Mouse (Mus musculus) lung, embryonic 15.5 days (tissue): ENCODE results near the gene Ctdspl. TPM values are rescaled to one million over a fixed set of nuclear protein-coding genes. Genes with fewer than 3 reads are reported as not detected.

Experiments used
- ATAC-seq: fragments of 200-750 bp; cut with Nextera tagmentation; 2 replicates; pipeline ENCODE4 v1.8.0; 2017; ENCODE audit warnings: moderate number of reproducible peaks, borderline replicate concordance; ENCODE audit not compliant: low FRiP score, low TSS enrichment; ENCODE audit errors: extremely low read depth
- H3K27ac ChIP-seq: fragments of 300-500 bp; sonication (generic); 2 replicates; pipeline ENCODE4 v1.5.1; 2015; ENCODE audit warnings: moderate library complexity, mild to moderate bottlenecking, inconsistent platforms
- H3K27me3 ChIP-seq: fragments of 300-500 bp; sonication (generic); 2 replicates; pipeline ENCODE4 v1.6.1; 2015; ENCODE audit warnings: inconsistent platforms
- H3K36me3 ChIP-seq: fragments of 300-500 bp; sonication (generic); 2 replicates; pipeline ENCODE4 v1.6.1; 2015; ENCODE audit warnings: inconsistent platforms
- H3K4me1 ChIP-seq: fragments of 300-500 bp; sonication (generic); 2 replicates; pipeline ENCODE4 v1.6.1; 2015; ENCODE audit warnings: inconsistent platforms
- H3K4me2 ChIP-seq: fragments of 300-500 bp; sonication (generic); 2 replicates; pipeline ENCODE4 v1.6.1; 2015; ENCODE audit warnings: inconsistent platforms, mild to moderate bottlenecking, moderate library complexity
- H3K4me3 ChIP-seq: fragments of 300-500 bp; sonication (generic); 2 replicates; pipeline ENCODE4 v1.5.1; 2015; ENCODE audit warnings: mild to moderate bottlenecking, inconsistent platforms
- H3K9ac ChIP-seq: fragments of 300-500 bp; sonication (generic); 2 replicates; pipeline ENCODE4 v1.6.1; 2015; ENCODE audit warnings: inconsistent platforms
- H3K9me3 ChIP-seq: fragments of 300-500 bp; sonication (generic); 2 replicates; pipeline ENCODE4 v1.6.1; 2016; ENCODE audit warnings: inconsistent platforms
- WGBS: fragments of 180-500 bp; shearing (Covaris S2); methylation state at CpG from one replicate; pipeline ENCODE4 v1.1.7; 2015; 5-methylcytosine and 5-hydroxymethylcytosine counted together
- polyA plus RNA-seq: library from polyadenylated mRNA; unstranded; fragments of >200 nt; fragmentation: Nextera tagmentation; extraction: Ambion mirVana; gene quantifications from 2 replicates; pipeline ENCODE4 v1.2.1, GENCODE M21; 2015

The Ctdspl gene
- polyA plus RNA-seq, 1 experiment from 2014 or later = 22.2 TPM

GRCm38 (mm10) chr9:118995539-118995938 lies 69.3 kb downstream of the Ctdspl start:
- peak; percentile 40; the same call in 1 of the 2 replicates for ATAC-seq
- Histone ChIP-seq H3K4me3 (no peak overlapping the region), H3K27me3 (no peaks in the 10 kb centered on the region), H3K36me3 (0 out of 2 replicates have a peak, but pooled peaks cover 3% of the 10 kb centered on the region), H3K4me1 (peaks cover 47% of the 10 kb centered on the region), H3K9ac (no peak overlapping the region), H3K27ac (peak overlapping the region; percentile 5), H3K4me2 (no peak overlapping the region), H3K9me3 (no peaks in the 10 kb centered on the region)
- WGBS = 74% methylated on average over 6 of the region's 6 CpGs

- Histone ChIP-seq H3K9ac (no peak overlapping the region), H3K4me1 (peaks cover 47% of the 10 kb centered on the region), H3K27ac (no peak overlapping the region), H3K4me2 (no peak overlapping the region), H3K36me3 (0 out of 2 replicates have a peak, but pooled peaks cover 3% of the 10 kb centered on the region), H3K27me3 (no peaks in the 10 kb centered on the region), H3K4me3 (no peak overlapping the region), H3K9me3 (no peaks in the 10 kb centered on the region)
- no peak for ATAC-seq
- 93% methylated on average over 6 of the region's 6 CpGs for WGBS
Measured at GRCm38 (mm10) chr9:118997241-118997640, 71.0 kb downstream of the Ctdspl start.

- Histone ChIP-seq H3K4me1 (peaks cover 55% of the 10 kb centered on the region), H3K9me3 (no peaks in the 10 kb centered on the region), H3K9ac (no peak overlapping the region), H3K36me3 (no peaks in the 10 kb centered on the region), H3K27ac (no peak overlapping the region; the same call in 1 of the 2 replicates), H3K4me2 (no peak overlapping the region), H3K27me3 (no peaks in the 10 kb centered on the region), H3K4me3 (no peak overlapping the region)
- no peak for ATAC-seq
- 31% methylated on average over 6 of the region's 6 CpGs for WGBS
Measured at GRCm38 (mm10) chr9:119000196-119000595, 73.9 kb downstream of the Ctdspl start.

GRCm38 (mm10) chr9:119002267-119002666 lies 76.0 kb downstream of the Ctdspl start:
- 7% methylated on average over 17 of the region's 17 CpGs for WGBS
- Histone ChIP-seq H3K27ac (peak overlapping the region; percentile 86), H3K4me2 (peak overlapping the region; percentile 34), H3K4me1 (peaks cover 66% of the 10 kb centered on the region), H3K9me3 (no peaks in the 10 kb centered on the region), H3K9ac (no peak overlapping the region; the same call in 1 of the 2 replicates), H3K4me3 (no peak overlapping the region), H3K36me3 (no peaks in the 10 kb centered on the region), H3K27me3 (no peaks in the 10 kb centered on the region)
- peak; percentile 78 for ATAC-seq

GRCm38 (mm10) chr9:119003990-119004702 lies 77.9 kb downstream of the Ctdspl start:
- no peaks in the 10 kb centered on the region for H3K9me3 ChIP-seq
- 75% methylated on average over 23 of the region's 23 CpGs for WGBS
- H3K4me2 ChIP-seq = no peak overlapping the region
- no peak overlapping the region for H3K27ac ChIP-seq
- H3K27me3 ChIP-seq = no peaks in the 10 kb centered on the region
- no peak overlapping the region for H3K9ac ChIP-seq
- ATAC-seq = no peak
- no peaks in the 10 kb centered on the region for H3K36me3 ChIP-seq
- peaks cover 83% of the 10 kb centered on the region for H3K4me1 ChIP-seq
- H3K4me3 ChIP-seq = no peak overlapping the region

GRCm38 (mm10) chr9:119004703-119005076 lies 78.4 kb downstream of the Ctdspl start:
- Histone ChIP-seq H3K9me3 (no peaks in the 10 kb centered on the region), H3K4me3 (no peak overlapping the region), H3K27ac (no peak overlapping the region), H3K27me3 (no peaks in the 10 kb centered on the region), H3K9ac (no peak overlapping the region), H3K4me2 (no peak overlapping the region), H3K4me1 (peaks cover 86% of the 10 kb centered on the region), H3K36me3 (no peaks in the 10 kb centered on the region)
- WGBS = 76% methylated on average over 16 of the region's 16 CpGs
- no peak for ATAC-seq

GRCm38 (mm10) chr9:119005303-119006029 lies 79.2 kb downstream of the Ctdspl start:
- H3K9ac ChIP-seq = no peak overlapping the region
- ATAC-seq = no peak
- H3K9me3 ChIP-seq = no peaks in the 10 kb centered on the region
- peaks cover 89% of the 10 kb centered on the region for H3K4me1 ChIP-seq
- H3K27me3 ChIP-seq = no peaks in the 10 kb centered on the region
- no peak overlapping the region for H3K27ac ChIP-seq
- H3K4me2 ChIP-seq = no peak overlapping the region
- 76% methylated on average over 15 of the region's 15 CpGs for WGBS
- no peaks in the 10 kb centered on the region for H3K36me3 ChIP-seq
- H3K4me3 ChIP-seq = no peak overlapping the region

GRCm38 (mm10) chr9:119007266-119007665 lies 81.0 kb downstream of the Ctdspl start:
- Histone ChIP-seq H3K27me3 (no peaks in the 10 kb centered on the region), H3K4me3 (no peak overlapping the region), H3K4me2 (no peak overlapping the region), H3K9me3 (no peaks in the 10 kb centered on the region), H3K36me3 (0 out of 2 replicates have a peak, but pooled peaks cover 6% of the 10 kb centered on the region), H3K9ac (no peak overlapping the region), H3K4me1 (peaks cover 82% of the 10 kb centered on the region), H3K27ac (peak overlapping the region; percentile 77)
- 32% methylated on average over 10 of the region's 10 CpGs for WGBS
- no peak for ATAC-seq

- Histone ChIP-seq H3K9ac (no peak overlapping the region), H3K4me1 (peaks cover 68% of the 10 kb centered on the region), H3K4me3 (no peak overlapping the region), H3K9me3 (no peaks in the 10 kb centered on the region), H3K36me3 (peaks cover 15% of the 10 kb centered on the region), H3K27me3 (no peaks in the 10 kb centered on the region), H3K4me2 (peak overlapping the region; percentile 14; the same call in 1 of the 2 replicates), H3K27ac (peak overlapping the region; percentile 88)
- 34% methylated on average over 7 of the region's 7 CpGs for WGBS
- peak; percentile 69; the same call in 1 of the 2 replicates for ATAC-seq
Measured at GRCm38 (mm10) chr9:119008871-119009270, 82.6 kb downstream of the Ctdspl start.

GRCm38 (mm10) chr9:119010156-119010710 lies 84.0 kb downstream of the Ctdspl start:
- Histone ChIP-seq H3K27me3 (no peaks in the 10 kb centered on the region), H3K4me3 (no peak overlapping the region), H3K9me3 (no peaks in the 10 kb centered on the region), H3K9ac (no peak overlapping the region), H3K27ac (peak overlapping the region; percentile 88), H3K4me1 (peaks cover 55% of the 10 kb centered on the region), H3K36me3 (peaks cover 28% of the 10 kb centered on the region), H3K4me2 (peak overlapping the region; percentile 6; the same call in 1 of the 2 replicates)
- ATAC-seq = peak; percentile 68; the same call in 1 of the 2 replicates
- 62% methylated on average over 13 of the region's 13 CpGs for WGBS

- WGBS = 76% methylated on average over 7 of the region's 7 CpGs
- Histone ChIP-seq H3K9me3 (no peaks in the 10 kb centered on the region), H3K9ac (no peak overlapping the region), H3K27ac (no peak overlapping the region), H3K4me3 (no peak overlapping the region), H3K36me3 (peaks cover 35% of the 10 kb centered on the region), H3K4me1 (no peaks in the 10 kb centered on the region), H3K27me3 (no peaks in the 10 kb centered on the region), H3K4me2 (no peak overlapping the region)
- no peak for ATAC-seq
Measured at GRCm38 (mm10) chr9:119016785-119017507, 90.7 kb downstream of the Ctdspl start.
